Mouse (Mus musculus) kidney, postnatal 36 days (tissue): ENCODE data around the gene Arrdc3.
"Not testable (repeated sequence)": the region's sequence is repeated elsewhere in the genome, so short reads cannot be mapped to it uniquely, and the experiment has no call there.

Source experiments
- DNase-seq, 2 experiments: peaks; one replicate each; pipeline ENCODE4 v3.0.0; 2021 to 2022; ENCODE audit warnings: mixed read lengths in 2 of 2

Gene Arrdc3

GRCm38 (mm10) chr13:80883190-80883589 is at the start of gene Arrdc3:
Gene Arrdc3 (plus strand): TSS chr13:80883384.
- peak; percentile 97 to 98 for DNase-seq

- DNase-seq = peak; percentile 60 to 91
Observed at GRCm38 (mm10) chr13:80862215-80862614, 21.0 kb upstream of the Arrdc3 start.

GRCm38 (mm10) chr13:80864195-80864594 is 19.0 kb upstream of the Arrdc3 start:
- no peak for DNase-seq

GRCm38 (mm10) chr13:80875126-80875525 is 8.1 kb upstream of the Arrdc3 start:
- no peak for DNase-seq

GRCm38 (mm10) chr13:80880756-80881155 is 2.4 kb upstream of the Arrdc3 start:
- DNase-seq = no peak

- peak; percentile 64 to 84 for DNase-seq
Observed at GRCm38 (mm10) chr13:80881722-80882500, 1.3 kb upstream of the Arrdc3 start.

GRCm38 (mm10) chr13:80882716-80883135 is 458 bp upstream of the Arrdc3 start:
- DNase-seq = no peak

GRCm38 (mm10) chr13:80883649-80884376 is 629 bp downstream of the Arrdc3 start:
- peak in 1 of 2 experiments; percentile 41 for DNase-seq

GRCm38 (mm10) chr13:80884377-80884983 is 1.3 kb downstream of the Arrdc3 start:
- peak; percentile 74 to 89 for DNase-seq

GRCm38 (mm10) chr13:80885103-80885833 is 2.1 kb downstream of the Arrdc3 start:
- peak; percentile 96 to 97 for DNase-seq

- peak; percentile 94 to 96 for DNase-seq
Observed at GRCm38 (mm10) chr13:80885834-80886663, 2.9 kb downstream of the Arrdc3 start.

- DNase-seq = no peak
Observed at GRCm38 (mm10) chr13:80886664-80887210, 3.6 kb downstream of the Arrdc3 start.

GRCm38 (mm10) chr13:80887842-80888241 is 4.7 kb downstream of the Arrdc3 start:
- no peak for DNase-seq

GRCm38 (mm10) chr13:80894928-80895327 is 11.7 kb downstream of the Arrdc3 start:
- DNase-seq = not testable (repeated sequence)

- DNase-seq = no peak
Observed at GRCm38 (mm10) chr13:80897411-80897810, 14.2 kb downstream of the Arrdc3 start.

- DNase-seq = no peak
Observed at GRCm38 (mm10) chr13:80898095-80898494, 14.9 kb downstream of the Arrdc3 start.

- no peak for DNase-seq
Observed at GRCm38 (mm10) chr13:80899435-80900029, 16.3 kb downstream of the Arrdc3 start.

- DNase-seq = no peak
Observed at GRCm38 (mm10) chr13:80901432-80901831, 18.2 kb downstream of the Arrdc3 start.

GRCm38 (mm10) chr13:80902796-80903195 is 19.6 kb downstream of the Arrdc3 start:
- DNase-seq = no peak

GRCm38 (mm10) chr13:80913361-80913760 is 30.2 kb downstream of the Arrdc3 start:
- DNase-seq = no peak

GRCm38 (mm10) chr13:80920939-80921338 is 37.8 kb downstream of the Arrdc3 start:
- no peak for DNase-seq
